Mouse (Mus musculus): ENCODE data around the gene Lhfp.

GRCm38 (mm10) chr3:53203656-53204055 is 162.3 kb downstream of the Lhfp start:
- TF ChIP-seq CTCF (IDR thresholded peaks at IDR 0.05) (no peak), POLR2A (IDR thresholded peaks at IDR 0.05; ENCODE audit: insufficient read depth, low read depth, low read length) (no peak)
